Mouse (Mus musculus) ES-Bruce4 (cell line): ENCODE measurements at regions not wholly inside any gene's neighbourhood (a gene's known extent, or its start where the extent isn't known, plus 50 kb on each side); places are given as distances from the start of the nearest gene placed in this dataset.

ENCODE experiments used
- H3K27ac ChIP-seq: 2 replicates; pipeline ENCODE4 v1.5.1; 2012; ENCODE audit warnings: low read length, inconsistent platforms; ENCODE audit not compliant: insufficient read depth
- H3K27me3 ChIP-seq: 2 replicates; pipeline ENCODE4 v1.6.1; 2012; ENCODE audit warnings: mild to moderate bottlenecking, low read length, inconsistent platforms; ENCODE audit not compliant: control insufficient read depth, poor library complexity, insufficient read depth, severe bottlenecking
- H3K36me3 ChIP-seq: 2 replicates; pipeline ENCODE4 v1.6.1; 2012; ENCODE audit warnings: inconsistent platforms, mild to moderate bottlenecking, low read length, moderate library complexity; ENCODE audit not compliant: control insufficient read depth, poor library complexity, insufficient read depth, severe bottlenecking
- H3K4me1 ChIP-seq: one replicate; pipeline ENCODE4 v1.8.1; 2011; ENCODE audit warnings: low read length; ENCODE audit not compliant: control insufficient read depth, insufficient read depth
- H3K4me3 ChIP-seq: 2 replicates; pipeline ENCODE4 v1.5.1; 2011; ENCODE audit warnings: low read depth, mild to moderate bottlenecking, low read length
- H3K9ac ChIP-seq: 2 replicates; pipeline ENCODE4 v1.6.1; 2012; ENCODE audit warnings: low read depth, mild to moderate bottlenecking, inconsistent platforms; ENCODE audit not compliant: poor library complexity, severe bottlenecking
- H3K9me3 ChIP-seq: replicated peaks from 2 replicates; pipeline ENCODE4 v1.6.1; 2012; ENCODE audit warnings: mild to moderate bottlenecking, low read length, inconsistent platforms; ENCODE audit not compliant: control insufficient read depth, poor library complexity, insufficient read depth, severe bottlenecking
- CTCF ChIP-seq: IDR thresholded peaks from one replicate; pipeline ENCODE4 v1.8.1; 2011; ENCODE audit warnings: low read depth, low read length
- EP300 ChIP-seq: IDR thresholded peaks from 2 replicates; pipeline ENCODE4 v1.6.1; 2011; ENCODE audit warnings: low read depth, low read length; ENCODE audit not compliant: insufficient read depth
- POLR2A ChIP-seq: IDR thresholded peaks from one replicate; pipeline ENCODE4 v1.8.1; 2011; ENCODE audit warnings: low read length; ENCODE audit not compliant: insufficient read depth

GRCm38 (mm10) chr12:97952204-97952603, 307.1 kb downstream of the Galc start:
- Histone ChIP-seq H3K36me3 (no peaks in the 10 kb centered on the region), H3K4me3 (no peak overlapping the region), H3K27me3 (no peaks in the 10 kb centered on the region), H3K4me1 (no peaks in the 10 kb centered on the region), H3K9ac (no peak overlapping the region), H3K27ac (no peak overlapping the region), H3K9me3 (no peaks in the 10 kb centered on the region)
- no peak for TF ChIP-seq CTCF

- Histone ChIP-seq H3K4me1 (no peaks in the 10 kb centered on the region), H3K9ac (no peak overlapping the region), H3K27ac (no peak overlapping the region), H3K9me3 (no peaks in the 10 kb centered on the region), H3K27me3 (no peaks in the 10 kb centered on the region), H3K4me3 (no peak overlapping the region), H3K36me3 (no peaks in the 10 kb centered on the region)
- no peak for TF ChIP-seq EP300
- no peak for TF ChIP-seq CTCF
- no peak for TF ChIP-seq POLR2A
These were observed 309.2 kb downstream of the Galc start for GRCm38 (mm10) chr12:97950072-97950471.

- no peak for TF ChIP-seq EP300
These were observed 311.8 kb downstream of the Galc start for GRCm38 (mm10) chr12:97947421-97947820.

GRCm38 (mm10) chr12:97938361-97938760, 320.9 kb downstream of the Galc start:
- no peaks in the 10 kb centered on the region for H3K27me3 ChIP-seq
- no peak overlapping the region for H3K4me3 ChIP-seq
- H3K4me1 ChIP-seq, result no peaks in the 10 kb centered on the region
- H3K9ac ChIP-seq, result no peak overlapping the region
- H3K27ac ChIP-seq, result no peak overlapping the region
- no peaks in the 10 kb centered on the region for H3K9me3 ChIP-seq
- TF ChIP-seq EP300, result no peak
- TF ChIP-seq POLR2A, result no peak
- TF ChIP-seq CTCF, result no peak
- H3K36me3 ChIP-seq, result no peaks in the 10 kb centered on the region

More at GRCm38 (mm10) chr12:97947421-97947820, 311.8 kb downstream of the Galc start:
- Histone ChIP-seq H3K9ac (no peak overlapping the region), H3K27me3 (no peaks in the 10 kb centered on the region), H3K36me3 (no peaks in the 10 kb centered on the region), H3K4me1 (no peaks in the 10 kb centered on the region), H3K4me3 (no peak overlapping the region), H3K27ac (no peak overlapping the region), H3K9me3 (no peaks in the 10 kb centered on the region)

- Histone ChIP-seq H3K9ac (no peak overlapping the region), H3K27me3 (no peaks in the 10 kb centered on the region), H3K27ac (no peak overlapping the region), H3K36me3 (no peaks in the 10 kb centered on the region), H3K4me3 (no peak overlapping the region), H3K9me3 (no peaks in the 10 kb centered on the region), H3K4me1 (no peaks in the 10 kb centered on the region)
- TF ChIP-seq CTCF (no peak), POLR2A (no peak), EP300 (no peak)
These were observed 329.4 kb downstream of the Galc start for GRCm38 (mm10) chr12:97929877-97930276.

- H3K27ac ChIP-seq, result no peak overlapping the region
- H3K36me3 ChIP-seq, result no peaks in the 10 kb centered on the region
- no peak overlapping the region for H3K4me3 ChIP-seq
- no peaks in the 10 kb centered on the region for H3K27me3 ChIP-seq
- H3K4me1 ChIP-seq, result no peaks in the 10 kb centered on the region
- TF ChIP-seq POLR2A (no peak), CTCF (no peak), EP300 (no peak)
- H3K9me3 ChIP-seq, result no peaks in the 10 kb centered on the region
- H3K9ac ChIP-seq, result no peak overlapping the region
These were observed 332.2 kb downstream of the Galc start for GRCm38 (mm10) chr12:97927036-97927435.
